Mouse (Mus musculus) 3T3-L1 (cell line): Measurements from ENCODE around the gene B4galnt1.
A peak's percentile ranks its signal among the peaks of the same experiment; 100 is the strongest.
"Not testable (repeated sequence)": the region's sequence is repeated elsewhere in the genome, so short reads cannot be mapped to it uniquely, and the experiment has no call there.

Experiments
- DNase-seq: peaks from one replicate; pipeline ENCODE4 v3.0.0-alpha.2; 2015; ENCODE audit warnings: low read depth, low spot score

The B4galnt1 gene

DNA sequence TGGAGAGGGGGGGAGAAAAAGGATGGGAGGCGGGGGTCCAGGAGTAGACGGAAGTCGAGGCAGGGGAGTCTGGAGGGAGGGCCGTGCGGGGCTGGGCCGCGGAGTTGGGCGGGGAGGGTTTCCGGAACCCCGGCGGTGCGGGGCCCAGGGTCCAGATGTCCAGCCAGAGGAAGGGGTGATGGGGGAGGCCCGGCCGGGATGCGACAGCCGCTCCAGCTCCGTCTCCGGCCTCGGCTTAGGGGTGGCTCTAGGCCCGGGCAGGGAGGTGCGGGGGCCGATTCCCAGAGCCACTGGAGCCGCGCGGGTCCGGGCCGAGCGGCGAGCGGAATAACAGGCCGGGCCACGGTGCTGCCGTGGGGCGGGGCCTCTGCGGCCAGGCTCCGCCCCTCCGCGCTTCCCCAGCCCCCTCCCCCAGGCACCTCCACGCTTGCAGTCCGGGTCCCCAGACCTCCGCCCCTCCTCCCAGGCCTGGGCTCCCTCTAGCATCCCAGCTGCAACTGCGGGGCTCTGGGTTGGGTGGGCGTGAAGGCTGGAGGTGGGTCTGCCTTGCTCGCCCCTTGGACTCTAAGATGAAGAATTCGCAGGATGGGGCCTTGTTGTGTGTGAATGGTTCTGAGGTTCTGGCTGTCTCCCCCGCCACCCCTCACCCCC lies 23.6 kb downstream of the B4galnt1 start:
- DNase-seq = peak; percentile 74

DNA sequence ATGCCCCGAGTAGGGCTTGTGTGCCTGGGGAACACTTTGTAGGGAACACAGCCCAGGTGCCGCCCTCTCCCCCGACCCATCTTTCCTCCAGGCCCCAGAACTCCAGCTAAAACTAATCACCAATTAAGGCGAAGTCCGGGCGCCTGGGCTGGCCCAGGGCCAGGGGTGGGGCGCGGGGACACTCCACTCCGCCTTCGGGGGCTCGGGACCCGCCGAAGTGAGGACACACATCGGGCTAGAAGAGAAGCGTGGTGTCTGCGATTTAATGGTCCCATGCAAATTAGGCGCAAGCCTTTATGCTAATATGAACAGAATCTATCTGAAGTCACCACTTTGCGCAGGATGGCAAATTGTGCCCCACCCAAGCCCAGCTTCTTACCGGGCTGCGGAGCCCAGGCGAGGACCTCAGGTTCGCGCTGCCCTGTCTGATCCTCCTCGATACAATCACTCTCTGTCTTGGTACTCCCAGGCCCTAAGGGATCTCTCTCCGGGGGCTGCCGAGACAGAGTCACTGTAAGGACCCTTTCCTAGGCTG lies 24.2 kb downstream of the B4galnt1 start:
- peak; percentile 76 for DNase-seq

DNA sequence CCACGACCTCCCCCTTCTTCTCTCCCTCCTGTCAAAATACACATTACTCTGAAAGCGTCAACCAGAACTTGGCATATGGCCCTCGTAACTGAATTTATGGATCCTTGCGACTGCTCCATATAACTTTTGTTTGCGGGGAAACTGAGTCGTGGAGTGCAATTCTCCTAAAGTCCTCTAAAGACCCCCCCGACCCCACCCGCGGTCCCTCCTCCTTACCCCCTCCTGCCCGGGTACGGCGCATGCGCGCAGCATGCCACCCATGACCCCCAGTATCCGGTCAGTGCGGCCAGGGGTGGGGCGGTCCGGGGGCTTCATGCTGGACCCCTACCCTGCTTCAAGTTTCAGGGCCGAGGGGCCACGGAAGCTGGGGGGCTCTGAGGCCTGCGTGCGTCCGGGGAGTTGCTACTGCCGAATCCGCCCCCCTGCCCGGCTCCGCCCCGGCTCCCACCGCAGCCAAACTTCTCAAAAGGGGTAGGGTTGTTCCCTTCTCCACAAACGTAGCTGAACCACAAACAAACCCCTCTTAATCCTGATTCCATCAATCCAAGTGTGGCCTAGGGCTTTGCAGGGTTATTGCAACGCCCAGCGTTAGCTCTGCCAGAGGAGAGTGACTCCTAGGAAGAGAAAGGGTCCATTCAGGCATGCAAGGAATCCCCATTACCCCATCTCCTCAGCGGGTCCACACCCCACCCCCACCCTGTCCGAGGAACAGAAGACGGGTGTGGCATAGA lies 24.8 kb downstream of the B4galnt1 start, which contains the start of gene Arhgef25:
Gene Arhgef25, minus strand, starts transcription at position 433 of the 731 bp plus-strand sequence.
- DNase-seq = peak; percentile 59

DNA sequence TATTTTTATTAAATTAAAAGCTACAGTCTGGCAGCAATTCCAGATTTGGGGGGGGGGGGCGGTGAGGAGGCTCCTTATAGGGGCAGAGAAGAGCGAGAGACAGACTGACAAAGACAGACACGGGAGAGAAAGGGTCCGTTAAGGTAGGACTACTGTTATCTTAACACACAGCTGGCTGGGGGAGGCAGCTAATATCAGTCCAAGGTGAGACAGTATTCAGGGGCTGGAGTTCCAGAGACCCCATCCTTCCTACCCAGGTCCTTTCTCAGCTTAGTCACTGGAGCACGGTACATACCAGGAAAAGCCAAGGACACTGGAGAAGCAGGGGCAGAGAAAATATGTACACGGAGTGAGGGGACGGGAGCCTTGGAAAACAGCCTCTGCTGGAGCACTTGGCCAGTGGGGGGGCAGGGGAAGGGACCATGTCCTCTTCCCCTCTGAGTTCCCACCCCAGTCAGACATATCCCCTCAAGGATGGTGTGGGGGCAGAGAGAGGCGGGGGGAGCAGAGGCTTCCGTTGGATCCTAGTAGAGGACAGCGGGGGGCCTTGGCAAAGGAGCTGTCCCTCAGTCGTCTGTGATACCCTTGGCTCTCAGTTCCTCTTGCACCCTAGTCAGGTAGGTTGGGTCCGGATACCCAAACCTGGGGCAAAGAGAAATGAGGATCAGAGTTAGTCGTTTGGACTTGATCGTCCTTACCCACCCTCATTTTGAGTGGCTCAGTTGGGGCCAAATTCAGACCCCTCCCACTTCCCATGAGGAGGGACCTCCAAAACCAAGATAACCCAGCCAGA lies 25.6 kb downstream of the B4galnt1 start:
- DNase-seq = peak; percentile 26

DNA sequence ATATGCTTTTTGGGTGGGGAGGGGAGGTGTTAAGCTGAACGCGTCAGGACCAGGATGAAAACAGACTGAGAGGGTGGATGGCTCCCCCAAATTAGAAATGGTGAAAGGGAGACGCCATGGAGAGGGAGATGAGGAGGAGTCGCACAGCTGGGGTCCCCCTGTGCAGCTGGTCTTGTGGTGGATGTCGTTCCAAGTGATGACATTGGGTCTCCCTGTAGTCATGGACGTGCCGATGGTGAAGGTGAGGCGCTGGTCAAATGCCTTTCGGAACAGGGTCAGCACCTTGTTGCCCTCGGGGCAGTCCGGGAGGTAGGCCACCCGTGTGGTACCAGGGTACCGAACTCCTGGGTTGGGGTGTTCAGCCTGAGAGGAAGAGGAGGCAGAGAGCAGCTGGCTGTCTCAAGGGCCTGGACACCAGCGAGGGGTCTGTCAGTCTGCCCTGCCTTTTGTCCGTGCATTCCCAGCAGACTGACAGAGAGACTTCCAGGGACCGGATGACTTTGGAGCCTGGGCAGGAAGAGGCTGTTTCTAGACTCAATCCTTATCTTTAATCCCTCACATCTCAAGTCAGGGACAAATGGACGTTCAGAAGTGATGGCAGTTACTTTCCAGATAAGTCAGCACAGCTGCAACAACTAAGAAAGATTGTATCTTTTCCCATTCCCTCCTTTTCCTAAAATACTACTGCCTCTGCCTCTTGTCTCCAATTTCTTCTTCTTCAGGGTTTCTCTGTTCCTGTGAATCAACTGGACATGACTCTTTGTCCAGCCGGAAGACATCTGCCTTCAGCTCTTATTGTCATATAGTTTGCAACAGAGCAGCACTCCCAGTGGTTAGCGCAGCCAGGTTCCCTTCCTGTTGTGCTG lies 26.4 kb downstream of the B4galnt1 start:
- DNase-seq = no peak

DNA sequence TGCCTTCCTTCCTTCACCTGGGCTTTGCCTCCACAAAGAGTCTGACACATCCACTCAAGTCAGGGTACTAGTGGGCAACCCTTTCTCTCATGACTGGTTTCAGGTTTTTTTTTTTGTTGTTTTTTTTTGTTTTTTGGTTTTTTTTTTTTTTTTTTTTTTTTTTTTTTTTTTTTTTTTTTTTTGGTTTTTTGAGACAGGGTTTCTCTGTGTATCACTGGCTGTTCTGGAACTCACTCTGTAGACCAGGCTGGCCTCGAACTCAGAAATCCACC lies 27.0 kb downstream of the B4galnt1 start:
- not testable (repeated sequence) for DNase-seq

DNA sequence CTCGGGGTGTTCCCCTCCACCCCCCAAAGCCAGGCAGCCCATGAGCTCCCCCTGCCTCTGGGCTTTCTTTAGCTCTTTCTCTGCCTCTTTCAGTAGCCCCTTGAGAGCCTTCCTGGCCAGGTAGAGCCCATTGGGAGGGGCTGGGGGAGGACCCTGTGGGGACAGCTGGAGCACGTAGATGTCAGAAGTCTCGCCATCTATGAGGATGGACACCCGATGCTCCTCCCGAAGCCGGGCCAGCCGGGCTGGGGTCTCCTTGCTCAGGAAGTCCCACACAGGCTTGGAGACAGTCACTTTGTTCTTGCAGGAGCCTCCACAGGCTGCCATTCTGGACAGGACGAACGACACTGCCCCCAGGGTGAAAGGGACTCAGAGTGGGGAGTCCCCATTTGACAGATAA lies 28.0 kb downstream of the B4galnt1 start:
- DNase-seq = no peak

DNA sequence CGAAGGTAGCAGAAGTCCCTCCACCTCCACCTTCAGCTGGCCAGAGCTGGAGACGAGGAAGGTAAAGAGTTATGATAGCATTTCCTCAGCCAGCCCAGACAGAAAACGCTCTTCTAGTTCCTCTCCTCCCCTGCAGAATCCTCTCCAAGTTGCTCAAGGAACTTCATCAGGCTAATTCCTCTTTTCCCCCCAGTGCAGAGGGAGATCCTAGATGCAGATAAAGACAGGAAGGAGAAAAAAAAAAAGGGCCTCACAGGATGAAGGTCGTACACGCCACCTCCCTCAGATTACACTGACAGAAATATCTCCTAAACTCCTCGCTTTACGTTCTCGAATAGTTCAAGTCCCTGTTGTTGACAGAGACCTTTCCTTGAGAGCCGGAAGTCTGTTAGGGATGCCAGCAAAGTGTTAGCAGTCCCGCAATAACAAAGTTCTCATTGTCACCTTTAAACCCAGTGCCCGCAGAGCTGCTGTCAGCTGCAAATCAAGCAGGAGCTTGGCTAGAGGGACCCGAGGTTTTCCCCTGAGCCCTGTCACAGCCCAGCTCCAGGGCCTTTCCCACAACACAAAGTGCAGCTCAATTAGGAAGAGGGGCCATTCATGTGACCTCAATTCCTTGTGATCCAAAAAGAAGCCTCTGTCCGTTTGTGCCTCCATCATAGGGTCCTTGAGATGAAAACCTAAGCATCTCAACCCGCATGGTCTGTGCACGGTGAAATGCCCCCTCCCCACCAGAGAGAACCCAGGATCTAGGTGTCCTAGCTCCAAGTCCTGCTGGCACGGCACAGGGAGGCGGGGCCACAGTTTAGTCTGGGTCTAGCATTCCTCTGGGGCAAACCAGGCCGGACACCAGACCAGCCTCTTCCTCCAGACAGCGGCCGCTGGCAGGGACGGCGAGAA lies 29.7 kb downstream of the B4galnt1 start:
- peak; percentile 83 for DNase-seq

DNA sequence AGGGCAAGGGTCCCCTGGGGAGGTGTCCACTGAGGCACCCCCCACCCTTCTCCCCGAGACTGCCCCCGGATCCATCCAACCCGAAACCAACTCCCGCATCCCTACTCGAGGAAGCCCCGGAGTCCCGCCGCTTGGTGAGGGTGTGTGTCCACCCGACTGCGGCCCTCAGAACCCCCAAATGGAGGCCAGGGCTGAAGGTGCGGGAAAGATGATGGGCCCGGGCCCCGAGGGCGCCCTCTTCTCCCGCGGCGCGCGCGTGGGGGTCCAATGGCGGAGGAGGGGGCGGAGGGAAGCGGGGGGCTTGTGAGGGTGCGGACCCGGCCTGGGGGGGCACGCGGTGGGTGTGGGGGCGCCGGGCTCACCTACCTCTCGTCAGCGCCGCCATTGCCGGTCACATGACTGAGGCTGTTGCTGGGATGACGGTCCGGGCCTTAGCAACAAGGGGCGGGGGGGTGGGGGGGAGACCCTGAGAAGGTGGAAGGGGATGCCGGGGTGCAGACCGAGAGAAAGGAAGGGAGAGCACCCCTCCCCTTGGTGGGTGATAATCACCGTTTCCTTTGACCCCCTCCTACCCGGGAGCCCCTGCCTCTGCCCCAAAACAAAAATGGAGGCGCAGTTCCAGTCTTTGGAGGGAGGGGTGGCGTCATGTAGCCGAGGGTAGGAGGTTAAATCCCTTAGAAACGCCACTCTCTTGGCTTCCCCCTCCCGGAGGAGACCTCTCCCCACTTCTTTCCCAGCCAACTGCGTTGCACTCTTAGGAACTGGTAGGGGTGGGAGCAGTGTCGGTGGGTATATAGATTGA lies 30.5 kb downstream of the B4galnt1 start, which contains the start of gene Dtx3:
Gene Dtx3, minus strand, starts transcription at position 401 of the 802 bp plus-strand sequence.
- peak; percentile 54 for DNase-seq

DNA sequence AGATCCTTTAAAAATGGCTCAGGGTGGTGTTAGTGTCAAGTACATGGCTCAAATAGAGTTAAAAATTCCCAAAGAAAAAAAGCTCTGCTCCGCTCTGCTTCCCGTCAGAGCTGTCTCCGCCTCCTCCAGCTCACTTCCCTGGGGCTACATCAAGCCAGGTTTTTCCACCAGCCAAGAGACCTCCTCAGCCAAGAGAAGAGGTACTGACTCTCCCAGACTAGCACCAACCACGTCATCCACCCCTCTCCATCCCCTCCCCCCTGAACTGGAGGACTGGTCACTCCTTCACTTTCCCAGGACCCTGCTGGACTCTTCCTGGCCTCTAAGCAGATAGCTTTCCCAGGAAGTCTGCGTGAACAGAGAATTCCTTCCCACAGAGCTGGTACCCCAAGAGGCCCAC lies 31.4 kb downstream of the B4galnt1 start:
- peak; percentile 95 for DNase-seq

DNA sequence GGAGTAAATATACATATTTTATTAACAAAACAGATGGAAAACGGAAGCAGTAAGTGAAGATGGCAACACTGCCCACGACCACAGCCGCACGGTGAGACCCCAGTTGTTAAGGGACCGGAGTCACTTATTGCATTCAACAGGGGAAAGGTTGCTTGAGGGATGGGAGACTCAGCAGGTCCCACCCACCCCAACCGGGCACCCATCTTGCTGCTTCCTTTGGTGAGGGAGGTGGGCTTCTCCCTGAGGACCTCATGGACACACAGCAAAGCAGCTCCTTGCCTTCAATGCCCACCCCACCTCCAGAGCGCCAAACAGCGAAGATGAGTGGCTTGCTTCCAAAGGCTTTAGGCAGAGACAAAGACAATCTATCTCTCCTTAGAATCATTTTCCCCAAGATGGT lies 32.1 kb downstream of the B4galnt1 start:
- DNase-seq = no peak

DNA sequence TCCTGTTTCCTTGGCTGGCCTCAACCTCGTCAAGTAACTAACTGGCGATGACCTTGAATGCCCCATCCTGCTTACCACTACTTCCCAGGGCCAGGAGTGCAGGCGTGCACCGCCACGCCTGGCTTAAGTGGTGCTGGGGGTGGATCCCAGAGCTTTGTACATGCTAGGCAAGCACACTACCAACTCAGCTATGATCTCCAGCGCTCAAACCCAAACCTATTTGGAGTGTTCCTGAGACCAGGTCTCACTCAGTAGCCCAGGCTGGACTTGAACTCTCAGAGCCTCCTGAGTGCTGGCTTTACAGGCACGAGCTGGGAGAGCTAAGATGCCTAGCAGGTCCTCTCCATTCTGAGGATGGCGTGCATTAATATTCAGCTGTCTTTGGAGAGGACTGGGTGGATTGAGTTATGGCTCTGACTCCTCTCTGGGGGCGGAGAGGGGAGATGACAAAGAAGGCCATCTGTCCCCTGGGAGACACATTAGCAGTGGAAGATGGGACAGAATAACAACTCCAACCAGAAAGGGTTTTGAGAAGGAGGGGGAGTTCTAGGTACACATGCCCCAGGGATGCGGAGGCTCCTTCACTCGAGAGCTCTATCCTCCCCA lies 32.6 kb downstream of the B4galnt1 start:
- DNase-seq = no peak

DNA sequence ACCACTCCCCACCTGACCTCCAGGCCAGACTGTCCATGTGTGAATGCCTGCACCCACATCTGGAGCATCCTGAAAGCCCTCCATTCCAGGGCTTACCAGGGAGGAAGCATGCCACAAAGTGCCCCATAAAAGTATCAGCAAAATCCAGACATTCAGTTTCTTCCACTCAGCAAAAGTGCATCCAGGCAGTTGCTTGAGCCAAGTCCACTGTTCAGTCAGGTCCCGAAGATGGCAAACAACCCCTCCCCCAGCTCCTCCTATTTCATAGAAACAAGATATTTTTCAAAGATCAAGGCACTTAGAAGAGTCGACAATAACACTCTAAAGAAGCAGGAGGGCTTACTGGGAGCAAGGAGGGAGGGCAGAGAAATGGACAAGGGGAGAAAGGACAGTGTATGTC lies 33.5 kb downstream of the B4galnt1 start:
- no peak for DNase-seq

DNA sequence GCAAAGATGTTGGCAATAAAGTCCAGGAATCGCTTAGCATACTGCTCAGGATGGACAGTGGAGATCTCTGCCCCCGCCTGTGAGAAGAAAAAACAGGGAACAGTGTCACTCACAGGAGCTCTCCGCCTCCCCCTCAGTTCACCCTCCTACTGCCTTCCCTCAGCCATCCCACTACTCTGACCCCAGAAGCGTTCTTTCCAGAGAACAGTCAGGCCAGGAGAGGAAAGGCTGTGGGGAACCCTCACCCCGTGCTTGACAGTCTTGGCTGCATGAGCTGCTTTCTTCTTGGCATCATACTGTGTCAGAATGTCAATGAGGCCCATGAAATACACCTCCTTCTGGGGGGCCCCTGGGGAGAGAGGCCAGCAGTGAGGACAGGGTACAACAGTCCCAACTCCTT lies 34.0 kb downstream of the B4galnt1 start:
- no peak for DNase-seq

DNA sequence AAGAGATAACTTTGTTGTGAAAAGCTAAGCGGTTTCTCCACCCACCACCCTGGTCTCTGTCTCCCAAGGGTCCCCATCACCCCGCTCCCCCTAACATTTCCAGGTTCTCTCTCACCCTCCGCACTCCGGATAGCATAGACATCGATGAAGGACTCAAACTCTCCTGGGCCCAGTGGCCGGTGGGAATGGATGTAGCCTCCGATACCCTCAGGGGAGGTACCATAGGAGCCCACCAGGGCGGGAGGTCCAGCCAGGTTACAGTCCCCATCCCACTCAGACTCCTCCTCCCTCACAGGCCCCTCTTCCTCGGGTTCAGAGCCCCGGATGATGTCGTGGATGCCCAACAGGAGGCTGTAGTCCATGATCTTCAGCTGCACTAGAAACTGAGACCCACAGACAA lies 34.4 kb downstream of the B4galnt1 start:
- DNase-seq = no peak

DNA sequence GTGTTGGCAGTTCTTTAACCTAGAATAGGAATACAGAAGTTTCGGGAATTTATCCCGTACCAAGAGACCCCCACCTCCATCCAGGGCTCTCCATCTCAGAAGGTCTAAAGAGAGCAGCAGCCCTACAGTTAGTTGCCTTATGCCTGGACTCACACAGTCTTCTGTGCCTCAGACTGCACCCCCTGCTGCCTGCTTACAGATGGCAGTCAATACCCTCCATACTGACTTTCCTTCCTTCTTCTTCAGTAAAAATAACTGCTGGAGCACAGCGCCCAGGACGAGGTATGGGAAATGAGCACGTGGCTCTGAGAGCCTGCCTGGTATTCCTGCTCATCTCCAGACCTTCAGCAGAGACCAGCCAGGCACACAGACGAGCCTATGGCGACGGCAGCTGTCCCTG lies 35.3 kb downstream of the B4galnt1 start:
- peak; percentile 31 for DNase-seq

DNA sequence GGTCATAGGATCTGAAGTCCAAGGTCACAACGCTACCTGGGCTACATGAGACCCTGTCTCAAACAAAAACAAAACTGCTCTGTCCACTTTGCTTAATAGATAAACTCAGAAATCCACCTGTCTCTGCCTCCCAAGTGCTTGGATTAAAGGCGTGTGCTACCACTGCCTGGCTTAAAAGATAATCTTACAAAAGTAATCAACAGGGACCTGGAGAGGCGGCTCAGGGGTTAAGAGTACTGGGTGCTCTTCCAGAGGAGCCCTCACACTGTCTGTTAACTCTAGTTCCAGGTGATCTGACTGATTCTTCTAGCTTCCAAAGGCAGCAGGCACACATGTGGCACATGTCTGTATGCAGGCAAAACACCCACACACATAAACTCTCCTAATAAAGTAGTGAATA lies 38.1 kb downstream of the B4galnt1 start:
- no peak for DNase-seq

DNA sequence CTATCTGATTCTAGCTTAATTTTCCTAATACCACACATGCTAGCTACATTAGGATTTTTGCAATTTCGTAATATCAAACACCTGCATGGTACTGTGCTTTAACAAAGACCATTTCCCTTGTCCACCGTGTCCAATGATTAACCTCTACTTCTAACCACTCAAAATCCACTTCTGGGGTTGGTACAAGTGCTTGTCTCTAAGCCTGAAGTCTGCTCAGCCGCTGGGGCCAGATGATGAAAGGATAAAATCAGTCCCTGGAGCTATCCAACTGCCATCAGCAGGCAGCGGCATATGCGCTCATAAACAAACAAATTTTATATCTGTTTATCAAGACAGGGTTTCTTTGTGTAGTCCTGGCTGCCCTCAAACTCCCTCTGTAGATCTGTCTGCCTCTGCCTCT lies 39.6 kb downstream of the B4galnt1 start:
- no peak for DNase-seq

DNA sequence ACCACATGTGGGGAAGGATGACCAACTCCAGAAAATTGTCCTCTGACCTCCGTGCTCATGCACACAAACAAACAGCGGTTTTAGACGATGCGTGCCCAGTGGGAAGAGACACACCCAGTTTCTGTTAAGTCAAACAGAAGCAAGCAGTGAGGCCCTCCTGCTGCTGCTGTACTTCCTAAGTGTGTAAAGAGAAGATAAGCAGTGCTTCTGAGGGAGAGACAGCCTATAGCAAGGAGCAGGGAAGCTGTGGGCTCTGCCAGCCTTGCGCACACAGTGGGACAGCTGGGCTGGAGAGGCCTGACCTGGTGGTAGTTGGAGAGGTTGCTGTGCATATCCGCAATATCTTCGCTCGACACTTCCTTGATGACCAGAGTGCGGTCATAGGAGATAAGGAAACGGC lies 40.3 kb downstream of the B4galnt1 start:
- no peak for DNase-seq
